Mouse (Mus musculus) heart, adult 8-10 months (tissue): ENCODE measurements at regions not wholly inside any gene's neighbourhood (a gene's known extent, or its start where the extent isn't known, plus 50 kb on each side); places are given as distances from the start of the nearest gene placed in this dataset.

Experiments used
- DNase-seq: peaks from one replicate; pipeline ENCODE4 v3.0.0; 2022; ENCODE audit warnings: low spot score

DNA sequence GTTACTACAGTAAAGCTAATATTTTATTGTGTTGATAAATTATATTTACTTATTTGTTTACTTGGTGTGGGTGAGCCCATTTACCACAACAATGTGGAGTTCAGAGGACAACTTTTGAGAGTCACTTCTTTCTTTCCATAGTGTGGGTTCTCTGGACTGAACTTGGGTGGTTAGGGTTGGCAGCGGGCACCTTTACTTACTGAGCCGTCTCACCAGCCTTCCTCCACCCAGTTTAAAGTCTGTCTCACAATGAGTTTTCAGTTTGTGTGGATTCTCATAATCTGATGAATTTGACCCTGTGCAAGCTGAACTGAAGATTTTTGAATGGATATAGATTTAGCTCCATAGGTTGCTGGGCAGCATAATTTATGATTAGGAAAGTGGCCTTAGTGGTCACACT, 53.5 kb upstream of the Pth start:
- DNase-seq = no peak

- DNase-seq = no peak
Measured at GRCm38 (mm10) chr7:113443566-113443965, 55.2 kb upstream of the Pth start.

DNA sequence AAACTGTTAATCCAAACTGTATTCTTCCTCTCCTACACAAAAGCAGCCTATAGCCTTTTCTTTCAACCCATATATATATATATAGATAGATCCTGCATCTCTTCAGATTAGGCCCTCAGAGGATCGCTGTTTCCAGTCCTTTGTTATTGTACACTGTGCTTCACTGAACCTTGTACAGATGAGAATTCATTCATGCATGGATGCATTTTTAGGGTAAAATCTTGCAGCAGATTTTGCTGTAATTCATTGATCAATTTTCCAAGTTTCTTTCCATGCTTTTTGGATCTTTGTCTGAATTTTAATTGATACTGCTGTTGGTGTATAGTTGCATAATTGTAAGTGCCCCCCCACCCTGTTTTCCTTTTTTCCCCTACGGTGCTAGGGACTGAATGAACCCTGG, 56.6 kb upstream of the Pth start:
- DNase-seq = no peak

- peak; percentile 51 for DNase-seq
Measured at GRCm38 (mm10) chr7:113460406-113460805, 53.2 kb upstream of the Far1 start.

GRCm38 (mm10) chr7:113462286-113462685, 51.3 kb upstream of the Far1 start:
- no peak for DNase-seq
